Mouse (Mus musculus) liver, adult 2 months (tissue): ENCODE measurements around the gene Rbck1. TPM values are rescaled to one million over a fixed set of nuclear protein-coding genes. Genes with fewer than 3 reads are reported as not detected.
A peak's percentile ranks its signal among the peaks of the same experiment; 100 is the strongest.

ENCODE experiments used
- DNase-seq: peaks from one replicate; pipeline ENCODE4 v3.0.0-alpha.2; 2011; ENCODE audit warnings: low read depth, low spot score; ENCODE audit errors: extremely low read depth
- H3K27ac ChIP-seq: fragments of 200-500 bp; replicated peaks from 2 replicates; pipeline ENCODE4 v1.5.1; 2012; ENCODE audit warnings: low read depth, mild to moderate bottlenecking, control low read depth, inconsistent platforms, low read length; ENCODE audit not compliant: insufficient read depth
- H3K27me3 ChIP-seq: fragments of 200-500 bp; 2 replicates; pipeline ENCODE4 v1.6.1; 2012; ENCODE audit warnings: mild to moderate bottlenecking, moderate library complexity, low read length, inconsistent platforms; ENCODE audit not compliant: control insufficient read depth, insufficient read depth
- H3K36me3 ChIP-seq: fragments of 200-500 bp; 2 replicates; pipeline ENCODE4 v1.6.1; 2012; ENCODE audit warnings: low read length, inconsistent platforms; ENCODE audit not compliant: control insufficient read depth, insufficient read depth
- H3K4me1 ChIP-seq: fragments of 200-500 bp; 2 replicates; pipeline ENCODE4 v1.6.1; 2011; ENCODE audit warnings: low read length; ENCODE audit not compliant: control insufficient read depth, insufficient read depth
- H3K4me3 ChIP-seq: fragments of 200-500 bp; 2 replicates; pipeline ENCODE4 v1.5.1; 2011; ENCODE audit warnings: low read depth, mild to moderate bottlenecking, control low read depth, low read length, moderate library complexity; ENCODE audit not compliant: insufficient read depth
- H3K79me2 ChIP-seq: fragments of 200-500 bp; 2 replicates; pipeline ENCODE4 v1.6.1; 2012; ENCODE audit warnings: inconsistent platforms, mild to moderate bottlenecking, low read length, moderate library complexity; ENCODE audit not compliant: control insufficient read depth, insufficient read depth
- H3K9ac ChIP-seq: fragments of 200-500 bp; 2 replicates; pipeline ENCODE4 v1.6.1; 2012; ENCODE audit warnings: low read depth, mild to moderate bottlenecking, control low read depth, inconsistent platforms, low read length
- CTCF ChIP-seq: fragments of 200-500 bp; IDR thresholded peaks from 2 replicates; pipeline ENCODE4 v1.5.1; 2011; ENCODE audit warnings: low read depth, low read length, control low read depth
- POLR2A ChIP-seq: fragments of 200-500 bp; IDR thresholded peaks from 2 replicates; pipeline ENCODE4 v1.6.1; 2011; ENCODE audit warnings: low read length, control low read depth; ENCODE audit not compliant: insufficient read depth; ENCODE audit errors: extremely low read depth
- WGBS: fragments of 180-500 bp; shearing (Covaris S2); methylation state at CpG from one replicate; pipeline ENCODE4 v1.1.7; 2018; 5-methylcytosine and 5-hydroxymethylcytosine counted together
- polyA plus RNA-seq: library from polyadenylated mRNA; depleted of rRNA; stranded (reverse); fragments of >200 nt; gene quantifications from 2 replicates; pipeline ENCODE4 v1.2.3, GENCODE M21; 2012
- total RNA-seq: library from RNA; depleted of rRNA; stranded (reverse); fragments of >200 nt; gene quantifications from 2 replicates; pipeline ENCODE4 v1.2.3, GENCODE M21; 2014

Rbck1 gene
- total and polyA plus RNA-seq, 2 experiments = 43.4 to 107 TPM

DNA sequence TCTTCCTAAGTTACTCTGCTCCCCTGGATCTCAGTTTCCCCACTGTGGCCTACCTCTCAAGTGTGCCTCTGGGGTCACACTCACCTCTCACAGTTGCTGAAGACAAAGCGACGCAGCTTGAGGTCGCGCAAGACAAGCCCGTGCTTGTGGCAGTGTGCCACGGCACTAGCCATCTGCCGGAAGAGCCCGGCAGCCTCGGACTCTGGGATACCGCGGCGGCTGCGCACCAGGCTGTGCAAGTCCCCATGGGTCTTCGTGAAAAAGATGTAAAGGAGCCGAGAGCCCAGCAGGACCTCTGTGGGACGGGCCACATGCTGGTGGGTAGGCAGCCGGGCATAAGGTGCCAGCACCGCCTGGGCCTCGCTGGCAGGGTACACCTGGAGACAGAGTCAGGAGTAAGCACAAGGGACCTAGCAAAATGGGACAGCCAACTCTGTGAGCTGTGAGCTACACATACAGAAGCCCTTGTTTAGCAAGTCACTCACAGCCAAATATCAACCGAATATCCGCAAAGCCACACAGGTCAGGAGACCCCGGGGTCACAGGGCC lies 7.3 kb upstream of the Rbck1 start:
- no peaks in the 10 kb centered on the region for H3K36me3 ChIP-seq
- WGBS = 94% methylated on average over 22 of the region's 22 CpGs

DNA sequence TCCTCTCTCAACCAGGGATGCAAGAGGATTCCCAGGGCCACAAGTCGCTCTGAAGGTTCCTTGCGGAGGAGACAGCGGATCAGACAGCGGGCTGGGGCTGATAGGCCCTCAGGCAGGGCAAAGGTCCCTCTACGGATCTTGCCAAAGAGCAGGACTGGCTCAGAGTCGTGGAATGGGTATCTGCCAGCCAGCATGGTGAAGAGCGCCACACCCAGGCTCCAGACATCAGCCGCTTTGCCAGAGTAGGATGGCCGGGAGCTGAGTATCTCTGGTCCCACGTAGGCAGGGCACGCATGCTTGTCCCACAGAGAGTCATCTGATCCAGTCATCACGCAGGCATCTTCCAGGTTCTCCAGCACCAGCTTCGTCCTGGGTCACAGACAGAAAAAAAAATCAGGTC lies 5.9 kb upstream of the Rbck1 start:
- Histone ChIP-seq H3K79me2 (no peaks in the 10 kb centered on the region), H3K4me1 (peaks cover 27% of the 10 kb centered on the region), H3K27ac (no peak overlapping the region), H3K4me3 (no peak overlapping the region), H3K36me3 (no peaks in the 10 kb centered on the region), H3K9ac (no peak overlapping the region), H3K27me3 (no peaks in the 10 kb centered on the region)
- WGBS = 46% methylated on average over 13 of the region's 13 CpGs
- peak; percentile 60 for TF ChIP-seq CTCF
- no peak for TF ChIP-seq POLR2A
- peak; percentile 84 for DNase-seq

More for the DNA sequence above, 7.3 kb upstream of the Rbck1 start:
- Histone ChIP-seq H3K27ac (no peak overlapping the region), H3K4me1 (peaks cover 21% of the 10 kb centered on the region), H3K9ac (no peak overlapping the region), H3K27me3 (no peaks in the 10 kb centered on the region), H3K4me3 (no peak overlapping the region), H3K79me2 (no peaks in the 10 kb centered on the region)
- DNase-seq = no peak
- TF ChIP-seq POLR2A (no peak), CTCF (no peak)

DNA sequence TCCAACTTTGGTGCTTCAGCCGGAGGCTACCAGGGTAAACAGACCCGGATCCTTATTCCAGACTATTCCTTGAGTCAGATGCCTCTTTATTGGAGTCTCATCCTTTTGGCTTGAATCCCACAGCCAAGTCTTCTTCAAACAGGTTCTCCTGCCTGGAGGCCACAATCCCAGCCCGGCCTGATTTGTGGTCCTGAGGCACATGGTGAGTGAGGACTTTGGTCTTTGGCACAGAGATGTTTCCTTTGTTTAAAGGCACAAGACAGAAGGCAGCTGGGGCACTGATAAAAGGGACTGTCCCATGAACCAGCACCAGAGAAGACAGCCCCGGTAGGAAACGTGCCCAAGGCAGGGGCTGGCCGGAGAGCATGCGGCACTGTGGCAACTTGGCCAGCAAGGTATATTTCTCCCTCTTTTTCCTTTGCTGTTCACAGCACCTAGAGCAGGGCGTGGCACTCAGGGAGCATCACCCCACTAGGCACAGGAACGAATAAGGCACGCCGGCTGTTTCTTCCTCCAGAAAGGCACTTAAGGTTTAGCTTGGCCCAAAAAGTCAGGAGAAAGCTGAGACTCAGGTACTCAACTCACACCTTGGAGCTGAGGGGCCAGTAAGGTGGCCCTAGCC lies 5.2 kb upstream of the Rbck1 start:
- Histone ChIP-seq H3K4me3 (no peak overlapping the region), H3K79me2 (no peaks in the 10 kb centered on the region), H3K27ac (no peak overlapping the region; the same call in 1 of the 2 replicates), H3K4me1 (peaks cover 26% of the 10 kb centered on the region), H3K36me3 (no peaks in the 10 kb centered on the region), H3K9ac (no peak overlapping the region), H3K27me3 (no peaks in the 10 kb centered on the region)
- no peak for TF ChIP-seq POLR2A
- TF ChIP-seq CTCF = no peak
- WGBS = 70% methylated on average over 11 of the region's 11 CpGs
- DNase-seq = peak; percentile 74

DNA sequence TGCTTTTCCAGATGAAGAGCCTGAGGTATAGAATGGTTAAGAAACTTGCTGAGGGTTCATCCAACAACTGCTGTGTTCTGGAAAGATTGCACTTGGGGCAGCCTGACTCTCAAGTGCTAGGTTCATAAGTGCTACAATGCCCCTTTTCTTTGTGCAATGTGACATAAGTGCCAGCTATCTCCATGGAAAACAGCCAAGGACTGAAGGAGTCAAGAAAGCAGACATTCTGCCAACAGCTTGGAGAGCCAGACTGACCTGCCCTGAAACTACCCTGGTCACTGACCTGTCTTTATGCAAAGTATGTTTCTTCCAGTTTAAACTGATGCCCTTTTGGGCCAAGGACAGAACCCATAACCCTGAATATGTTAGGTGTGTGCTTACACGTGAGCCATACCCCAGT lies 4.4 kb upstream of the Rbck1 start:
- no peak overlapping the region for H3K9ac ChIP-seq
- peak; percentile 63 for DNase-seq
- no peaks in the 10 kb centered on the region; the same call in 1 of the 2 replicates for H3K79me2 ChIP-seq
- no peaks in the 10 kb centered on the region for H3K36me3 ChIP-seq
- H3K27me3 ChIP-seq = no peaks in the 10 kb centered on the region
- TF ChIP-seq POLR2A (no peak), CTCF (no peak)
- H3K4me1 ChIP-seq = peaks cover 26% of the 10 kb centered on the region
- no peak overlapping the region for H3K4me3 ChIP-seq
- H3K27ac ChIP-seq = no peak overlapping the region
- 35% methylated on average over 1 of the region's 1 CpGs for WGBS

DNA sequence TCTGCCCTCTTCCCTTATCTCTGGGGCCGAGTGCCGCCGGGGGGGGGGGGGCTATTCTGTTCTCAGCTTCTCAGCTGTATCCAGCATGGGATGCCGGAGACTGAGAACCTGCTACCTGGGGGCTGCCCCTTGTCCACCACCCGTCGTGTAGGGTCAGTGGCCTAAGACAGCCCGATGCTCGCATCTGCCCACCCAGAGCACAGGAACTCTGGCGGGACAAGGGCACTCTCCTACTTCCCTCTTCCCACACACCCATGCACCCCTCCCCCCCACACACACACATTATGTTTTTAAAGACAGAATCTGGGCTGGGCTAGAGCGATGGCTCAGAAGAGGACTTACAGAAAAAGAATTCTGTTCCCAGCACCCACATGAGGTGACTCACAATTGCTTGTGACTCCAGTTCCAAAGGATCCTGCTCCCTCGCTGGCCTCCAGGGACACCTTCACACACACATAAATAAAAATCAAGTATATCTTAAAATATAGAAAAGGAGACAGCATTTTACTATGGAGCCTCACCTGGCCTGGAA lies 2.9 kb upstream of the Rbck1 start:
- no peak overlapping the region for H3K4me3 ChIP-seq
- peaks cover 29% of the 10 kb centered on the region for H3K4me1 ChIP-seq
- H3K9ac ChIP-seq = no peak overlapping the region
- H3K27me3 ChIP-seq = no peaks in the 10 kb centered on the region
- 50% methylated on average over 11 of the region's 11 CpGs for WGBS
- H3K79me2 ChIP-seq = no peaks in the 10 kb centered on the region; the same call in 1 of the 2 replicates
- TF ChIP-seq CTCF (no peak), POLR2A (no peak)
- H3K27ac ChIP-seq = no peak overlapping the region
- no peaks in the 10 kb centered on the region for H3K36me3 ChIP-seq
- no peak for DNase-seq
